Mouse (Mus musculus) hindbrain, embryonic 13.5 days (tissue): ENCODE measurements around the gene Pla2g2c. TPM values are rescaled to one million over a fixed set of nuclear protein-coding genes. Genes with fewer than 3 reads are reported as not detected.
A peak's percentile ranks its signal among the peaks of the same experiment; 100 is the strongest.

Experiments used
- ATAC-seq: fragments of 200-750 bp; cut with Nextera tagmentation; 2 replicates; pipeline ENCODE4 v1.8.0; 2017; ENCODE audit warnings: moderate TSS enrichment; ENCODE audit not compliant: low FRiP score
- H3K27ac ChIP-seq: fragments of 300-500 bp; sonication (generic); 2 replicates; pipeline ENCODE4 v1.5.1; 2015; ENCODE audit warnings: inconsistent platforms, mild to moderate bottlenecking, moderate library complexity
- H3K27me3 ChIP-seq: fragments of 300-500 bp; sonication (generic); 2 replicates; pipeline ENCODE4 v1.6.1; 2015; ENCODE audit warnings: mild to moderate bottlenecking, inconsistent platforms
- H3K36me3 ChIP-seq: fragments of 300-500 bp; sonication (generic); 2 replicates; pipeline ENCODE4 v1.6.1; 2015; ENCODE audit warnings: mild to moderate bottlenecking, inconsistent platforms
- H3K4me1 ChIP-seq: fragments of 300-500 bp; sonication (generic); replicated peaks from 2 replicates; pipeline ENCODE4 v1.6.1; 2015; ENCODE audit warnings: inconsistent platforms
- H3K4me2 ChIP-seq: fragments of 300-500 bp; sonication (generic); 2 replicates; pipeline ENCODE4 v1.6.1; 2015; ENCODE audit warnings: inconsistent platforms, mild to moderate bottlenecking, moderate library complexity
- H3K4me3 ChIP-seq: fragments of 300-500 bp; sonication (generic); 2 replicates; pipeline ENCODE4 v1.5.1; 2015; ENCODE audit warnings: mild to moderate bottlenecking, inconsistent platforms
- H3K9ac ChIP-seq: fragments of 300-500 bp; sonication (generic); 2 replicates; pipeline ENCODE4 v1.6.1; 2015; ENCODE audit warnings: mild to moderate bottlenecking, inconsistent platforms
- H3K9me3 ChIP-seq: fragments of 300-500 bp; sonication (generic); 2 replicates; pipeline ENCODE4 v1.6.1; 2016; ENCODE audit warnings: inconsistent platforms
- WGBS: fragments of 180-500 bp; shearing (Covaris S2); methylation state at CpG from one replicate; pipeline ENCODE4 v1.1.7; 2015; 5-methylcytosine and 5-hydroxymethylcytosine counted together
- polyA plus RNA-seq: library from polyadenylated mRNA; unstranded; fragments of >200 nt; fragmentation: Nextera tagmentation; extraction: Ambion mirVana; gene quantifications from 2 replicates; pipeline ENCODE4 v1.2.1, GENCODE M21; 2015

Pla2g2c gene
- polyA plus RNA-seq, 1 experiment from 2014 or later = 0.44 TPM

- Histone ChIP-seq H3K4me1 (peaks cover 26% of the 10 kb centered on the region), H3K9ac (no peak overlapping the region), H3K4me3 (no peak overlapping the region), H3K4me2 (no peak overlapping the region), H3K27ac (no peak overlapping the region), H3K9me3 (no peaks in the 10 kb centered on the region), H3K36me3 (no peaks in the 10 kb centered on the region), H3K27me3 (no peaks in the 10 kb centered on the region)
- no peak for ATAC-seq
- 79% methylated on average over 7 of the region's 7 CpGs for WGBS
These were observed 9.5 kb downstream of the Pla2g2c start for GRCm38 (mm10) chr4:138734105-138734504.

- no peak overlapping the region for H3K27ac ChIP-seq
These were observed 10.3 kb downstream of the Pla2g2c start for GRCm38 (mm10) chr4:138734863-138735262.

GRCm38 (mm10) chr4:138737031-138737430, 12.4 kb downstream of the Pla2g2c start, which contains the start of gene Ubxn10:
TSS of gene Ubxn10 (minus strand) at chr4:138737167.
- WGBS = 72% methylated on average over 7 of the region's 7 CpGs
- Histone ChIP-seq H3K36me3 (no peaks in the 10 kb centered on the region), H3K27me3 (no peaks in the 10 kb centered on the region), H3K9me3 (no peaks in the 10 kb centered on the region), H3K4me1 (peaks cover 27% of the 10 kb centered on the region), H3K27ac (no peak within 1 kb of the TSS), H3K4me3 (no peak within 1 kb of the TSS), H3K9ac (0 out of 2 replicates have a peak within 1 kb of the TSS, but pooled peaks have one; percentile 35), H3K4me2 (no peak within 1 kb of the TSS)
- ATAC-seq = no peak

More at GRCm38 (mm10) chr4:138734863-138735262, 10.3 kb downstream of the Pla2g2c start:
- no peak for ATAC-seq
- no peak overlapping the region for H3K4me3 ChIP-seq
- no peak overlapping the region for H3K4me2 ChIP-seq
- no peaks in the 10 kb centered on the region for H3K36me3 ChIP-seq
- H3K27me3 ChIP-seq = no peaks in the 10 kb centered on the region
- H3K4me1 ChIP-seq = peaks cover 27% of the 10 kb centered on the region
- 95% methylated on average over 4 of the region's 4 CpGs for WGBS
- no peak overlapping the region for H3K9ac ChIP-seq
- no peaks in the 10 kb centered on the region for H3K9me3 ChIP-seq

DNA sequence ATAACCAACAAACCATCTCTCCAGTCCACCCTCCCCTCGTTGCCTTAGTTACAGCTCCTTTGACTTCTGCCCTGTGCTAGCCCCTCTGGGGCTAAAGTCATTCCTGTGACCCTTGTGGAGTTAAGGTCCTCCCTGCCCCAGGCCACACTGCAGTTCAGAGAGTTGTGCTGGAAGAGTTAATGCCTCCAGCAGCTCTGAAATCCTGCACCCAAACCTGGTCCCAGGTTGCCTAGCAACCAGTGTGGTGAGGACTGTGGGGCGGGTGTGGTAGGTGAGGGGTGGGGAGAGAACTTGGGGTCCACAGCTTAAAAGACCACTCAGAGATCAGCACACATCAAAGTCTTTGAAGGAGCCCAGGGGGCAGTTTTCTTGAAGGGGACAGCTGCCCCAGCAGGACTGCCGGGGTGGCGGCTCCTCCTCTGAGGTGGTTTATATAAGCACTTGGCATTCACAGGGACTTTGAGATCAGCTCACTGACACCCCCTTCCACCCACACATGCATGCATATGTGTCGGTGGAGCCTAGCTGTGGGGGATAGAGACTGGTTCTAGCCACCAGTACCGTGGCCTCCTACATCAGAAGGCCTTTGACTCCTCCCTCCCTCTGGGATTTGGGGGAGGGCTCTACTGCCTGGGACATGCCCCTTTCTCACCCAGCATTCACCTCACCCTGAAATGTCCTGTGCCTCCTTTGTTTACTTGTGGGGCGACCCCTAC, 14.7 kb downstream of the Pla2g2c start:
- WGBS = 13% methylated on average over 7 of the region's 7 CpGs
- no peak for ATAC-seq
- Histone ChIP-seq H3K27me3 (no peaks in the 10 kb centered on the region), H3K27ac (no peak overlapping the region), H3K9ac (no peak overlapping the region), H3K4me2 (no peak overlapping the region), H3K4me1 (peaks cover 27% of the 10 kb centered on the region), H3K36me3 (no peaks in the 10 kb centered on the region), H3K4me3 (no peak overlapping the region), H3K9me3 (no peaks in the 10 kb centered on the region)

- H3K27ac ChIP-seq = no peak overlapping the region
- 0 out of 2 replicates have a peak, but pooled peaks cover 5% of the 10 kb centered on the region for H3K27me3 ChIP-seq
- H3K4me1 ChIP-seq = peaks cover 19% of the 10 kb centered on the region
- H3K4me2 ChIP-seq = no peak overlapping the region
- no peaks in the 10 kb centered on the region for H3K9me3 ChIP-seq
- H3K9ac ChIP-seq = no peak overlapping the region
- H3K4me3 ChIP-seq = no peak overlapping the region
- WGBS = 76% methylated on average over 4 of the region's 4 CpGs
- no peak for ATAC-seq
- H3K36me3 ChIP-seq = no peaks in the 10 kb centered on the region
These were observed 21.3 kb downstream of the Pla2g2c start for GRCm38 (mm10) chr4:138745884-138746283.

DNA sequence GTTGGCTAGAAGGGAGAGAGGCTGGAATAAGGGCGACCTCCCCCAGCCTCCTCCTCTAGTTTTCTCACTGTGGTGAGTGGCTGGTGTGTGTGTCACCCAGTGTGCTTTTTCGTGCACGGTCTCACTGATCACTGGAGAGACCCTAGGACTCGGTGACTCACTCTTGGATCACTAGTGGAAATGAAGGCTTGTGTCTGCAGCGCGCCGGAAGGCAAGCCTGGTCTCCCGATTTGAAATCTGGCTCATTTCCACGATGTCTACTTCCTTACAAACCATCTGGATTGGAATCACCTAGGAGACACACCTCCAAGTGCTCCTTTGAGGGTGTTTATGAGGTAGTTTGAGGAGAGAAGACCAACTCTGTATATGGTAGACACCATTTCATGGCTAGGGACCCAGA, 22.3 kb downstream of the Pla2g2c start:
- H3K4me3 ChIP-seq = no peak overlapping the region
- H3K36me3 ChIP-seq = no peaks in the 10 kb centered on the region
- ATAC-seq = no peak
- 0 out of 2 replicates have a peak, but pooled peaks cover 5% of the 10 kb centered on the region for H3K27me3 ChIP-seq
- no peaks in the 10 kb centered on the region for H3K9me3 ChIP-seq
- H3K4me2 ChIP-seq = no peak overlapping the region
- H3K27ac ChIP-seq = no peak overlapping the region
- H3K9ac ChIP-seq = no peak overlapping the region
- H3K4me1 ChIP-seq = peaks cover 19% of the 10 kb centered on the region
- WGBS = 91% methylated on average over 9 of the region's 9 CpGs

- Histone ChIP-seq H3K27me3 (0 out of 2 replicates have a peak, but pooled peaks cover 5% of the 10 kb centered on the region), H3K9ac (no peak overlapping the region), H3K9me3 (no peaks in the 10 kb centered on the region), H3K4me2 (no peak overlapping the region), H3K4me1 (peaks cover 19% of the 10 kb centered on the region), H3K36me3 (no peaks in the 10 kb centered on the region), H3K27ac (peak overlapping the region; percentile 50), H3K4me3 (no peak overlapping the region)
- ATAC-seq = peak; percentile 75
- WGBS = 54% methylated on average over 10 of the region's 10 CpGs
These were observed 23.3 kb downstream of the Pla2g2c start for GRCm38 (mm10) chr4:138747851-138748250.

DNA sequence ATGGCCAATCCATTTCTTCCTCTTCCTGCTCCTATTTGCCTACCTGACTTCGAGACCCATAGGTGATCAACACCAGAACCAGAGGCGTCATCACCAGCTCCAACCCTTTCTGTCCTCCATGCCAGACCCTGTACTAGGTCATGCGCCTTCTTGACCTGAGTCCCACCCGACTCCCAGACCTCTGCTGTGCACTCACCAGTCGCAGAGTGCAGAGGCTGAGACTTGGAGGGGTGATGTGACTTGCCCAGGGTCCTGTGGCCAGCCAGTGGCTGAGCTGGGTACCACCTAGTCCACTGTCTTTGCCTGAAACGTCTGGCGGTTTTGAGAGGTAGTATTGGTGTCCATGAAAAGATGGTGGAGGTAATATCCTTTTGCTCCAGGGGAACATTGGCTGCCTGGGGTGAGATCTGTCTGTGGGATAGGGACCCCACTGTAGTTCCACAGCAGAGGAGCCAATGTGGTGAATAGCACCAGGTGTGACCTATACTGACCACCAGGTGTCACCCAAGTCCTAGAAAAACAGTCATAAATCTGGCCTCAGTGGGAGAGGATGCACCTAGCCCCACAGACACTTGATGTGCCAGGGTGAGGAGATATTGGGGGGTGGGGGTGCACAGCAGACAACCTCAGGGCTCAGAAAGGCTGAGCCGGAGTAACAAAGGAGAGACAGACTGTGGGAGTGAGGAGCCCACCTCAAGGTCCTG, 23.9 kb downstream of the Pla2g2c start:
- Histone ChIP-seq H3K27me3 (0 out of 2 replicates have a peak, but pooled peaks cover 5% of the 10 kb centered on the region), H3K9me3 (no peaks in the 10 kb centered on the region), H3K4me3 (no peak overlapping the region), H3K36me3 (no peaks in the 10 kb centered on the region), H3K4me1 (peaks cover 19% of the 10 kb centered on the region), H3K27ac (no peak overlapping the region), H3K9ac (no peak overlapping the region; the same call in 1 of the 2 replicates), H3K4me2 (no peak overlapping the region)
- WGBS = 51% methylated on average over 8 of the region's 8 CpGs
- peak; percentile 59 for ATAC-seq

DNA sequence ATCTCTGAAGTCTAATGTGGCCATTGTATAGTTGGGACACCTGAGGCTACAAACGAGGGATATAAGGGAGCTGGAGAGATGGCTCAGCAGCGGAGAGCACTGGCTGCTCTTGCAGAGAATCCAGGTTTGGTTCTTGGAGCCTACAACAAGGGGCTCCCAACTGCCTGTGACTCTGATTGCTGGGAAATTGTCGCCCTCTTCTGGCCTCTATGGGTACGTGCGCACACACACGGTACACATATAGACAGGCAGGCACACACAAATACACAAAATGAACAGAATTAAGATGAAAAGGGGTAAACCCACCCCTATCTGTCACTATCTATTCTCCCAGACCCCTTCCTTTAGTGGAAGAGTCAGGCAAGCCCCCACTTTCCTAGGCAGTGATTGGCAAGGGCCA, 28.0 kb downstream of the Pla2g2c start:
- 95% methylated on average over 6 of the region's 6 CpGs for WGBS
- ATAC-seq = no peak
- Histone ChIP-seq H3K27me3 (no peaks in the 10 kb centered on the region), H3K27ac (no peak overlapping the region), H3K4me3 (no peak overlapping the region), H3K36me3 (no peaks in the 10 kb centered on the region), H3K4me2 (no peak overlapping the region), H3K4me1 (peaks cover 38% of the 10 kb centered on the region), H3K9ac (no peak overlapping the region), H3K9me3 (no peaks in the 10 kb centered on the region)

DNA sequence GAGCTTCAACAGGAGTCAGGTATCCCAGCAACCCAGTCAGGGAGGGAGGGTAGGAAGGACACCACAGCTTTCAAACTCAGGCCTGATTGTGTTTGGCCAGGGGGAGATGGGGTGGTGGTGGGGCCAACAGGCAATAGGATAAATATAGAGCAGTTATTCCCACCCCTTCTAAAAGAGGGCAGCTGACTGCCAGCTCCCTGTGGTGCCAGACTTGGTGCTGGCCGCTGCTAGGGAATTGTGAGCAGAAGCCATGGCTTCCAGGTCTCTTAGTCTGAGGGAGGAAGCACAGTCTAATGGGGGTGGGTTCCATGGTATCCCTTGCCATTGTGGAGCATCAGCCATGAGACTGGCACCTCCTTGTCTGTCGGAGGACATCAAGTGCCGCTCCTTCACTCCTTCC, 29.0 kb downstream of the Pla2g2c start:
- Histone ChIP-seq H3K27ac (no peak overlapping the region), H3K36me3 (no peaks in the 10 kb centered on the region), H3K9me3 (no peaks in the 10 kb centered on the region), H3K4me2 (no peak overlapping the region), H3K4me3 (no peak overlapping the region), H3K9ac (no peak overlapping the region), H3K27me3 (no peaks in the 10 kb centered on the region), H3K4me1 (peaks cover 29% of the 10 kb centered on the region)
- 81% methylated on average over 3 of the region's 3 CpGs for WGBS
- no peak for ATAC-seq

- no peak for ATAC-seq
- H3K4me1 ChIP-seq = peaks cover 22% of the 10 kb centered on the region
- H3K9me3 ChIP-seq = no peaks in the 10 kb centered on the region
- whole genome bisulfite sequencing = 89% methylated on average over 9 of the region's 9 CpGs
- no peaks in the 10 kb centered on the region for H3K36me3 ChIP-seq
- H3K9ac ChIP-seq = no peak overlapping the region
- no peak overlapping the region for H3K4me2 ChIP-seq
- no peaks in the 10 kb centered on the region for H3K27me3 ChIP-seq
- no peak overlapping the region for H3K4me3 ChIP-seq
- H3K27ac ChIP-seq = no peak overlapping the region
These were observed 29.8 kb downstream of the Pla2g2c start for GRCm38 (mm10) chr4:138754432-138754831.

DNA sequence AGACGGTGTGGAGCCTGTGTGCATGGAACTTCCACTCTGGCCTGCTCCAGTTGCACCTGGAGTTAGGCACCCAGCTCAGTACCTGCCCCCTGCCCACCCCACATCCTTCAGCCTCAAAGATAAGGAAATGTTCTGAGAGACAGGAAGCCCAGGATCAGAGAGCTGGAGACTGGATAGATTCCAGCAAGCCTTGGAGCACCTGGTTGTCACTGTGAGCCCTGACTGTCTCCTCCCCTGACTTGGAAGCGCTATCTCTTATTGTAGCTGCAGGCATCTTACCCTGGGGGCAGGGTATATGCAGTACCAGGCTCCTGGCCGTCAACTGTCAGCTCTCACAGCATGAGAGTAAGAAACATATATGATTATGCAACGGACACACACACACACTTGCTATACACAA, 30.8 kb downstream of the Pla2g2c start:
- no peak overlapping the region for H3K9ac ChIP-seq
- no peak overlapping the region for H3K4me2 ChIP-seq
- no peaks in the 10 kb centered on the region for H3K27me3 ChIP-seq
- H3K36me3 ChIP-seq = no peaks in the 10 kb centered on the region
- H3K4me3 ChIP-seq = no peak overlapping the region
- no peak for ATAC-seq
- 61% methylated on average over 4 of the region's 4 CpGs for WGBS
- H3K4me1 ChIP-seq = peaks cover 22% of the 10 kb centered on the region
- peak overlapping the region; percentile 52; the same call in 1 of the 2 replicates for H3K27ac ChIP-seq
- H3K9me3 ChIP-seq = no peaks in the 10 kb centered on the region
